Mouse (Mus musculus) lung, adult 2 months (tissue): Measurements from ENCODE around the gene Fam193b.

ENCODE experiments used
- CTCF ChIP-seq: fragments of 200-500 bp; IDR thresholded peaks from 2 replicates; pipeline ENCODE4 v1.5.1; 2011; ENCODE audit warnings: mild to moderate bottlenecking, low read length, control low read depth; ENCODE audit not compliant: insufficient read depth
- POLR2A ChIP-seq: fragments of 200-500 bp; IDR thresholded peaks from 2 replicates; pipeline ENCODE4 v1.6.1; 2011; ENCODE audit warnings: low read depth, mild to moderate bottlenecking, control low read depth, low read length, borderline replicate concordance; ENCODE audit errors: extremely low read depth

DNA sequence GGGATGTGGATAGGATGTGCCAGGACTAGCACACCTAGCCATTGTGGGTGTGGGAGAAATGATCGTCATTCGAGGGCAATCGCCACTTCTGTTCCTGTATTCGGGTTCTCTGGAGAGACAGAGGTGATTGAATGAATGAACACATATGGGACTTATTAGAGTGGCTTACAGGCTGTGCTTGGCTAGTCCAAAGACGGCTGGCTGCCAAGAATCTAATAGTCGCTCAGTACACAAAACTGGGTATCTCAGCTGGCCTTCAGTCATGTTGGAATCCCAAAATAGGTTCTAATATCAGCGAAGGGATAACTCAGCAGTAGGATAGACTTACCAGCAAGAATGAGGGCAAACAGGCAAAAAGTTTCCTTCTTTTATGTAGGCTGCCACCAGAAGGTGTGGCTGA lies 41.1 kb upstream of the Fam193b start:
- TF ChIP-seq CTCF (no peak), POLR2A (no peak)
